9 mouse cellular contexts compared by ENCODE assay signal in the genomic region with DNA sequence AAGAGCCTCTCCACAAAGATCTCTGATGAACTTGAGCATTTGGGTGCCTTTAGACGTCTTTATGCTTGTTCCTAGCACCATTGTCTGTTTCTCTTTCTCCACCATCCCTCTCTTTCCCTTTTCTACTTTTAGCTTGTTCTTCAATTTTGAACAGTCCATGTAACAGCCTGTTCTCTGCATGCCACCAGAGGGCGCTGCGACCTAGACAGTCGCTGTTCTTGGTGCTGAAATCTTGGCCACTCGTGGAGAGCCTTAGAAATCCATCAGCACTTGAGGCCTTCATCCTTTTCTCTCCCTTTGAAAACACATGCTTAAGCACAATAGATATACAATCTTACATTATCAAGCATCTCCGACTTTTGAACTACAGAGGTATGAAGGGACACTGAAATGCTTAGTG. TPM values are rescaled to one million over a fixed set of nuclear protein-coding genes. Genes with fewer than 3 reads are reported as not detected.
DNase-seq lines count a peak whose midpoint lies in the region; ATAC-seq and TF ChIP-seq lines count a peak whose summit lies in the region.
"Had no signal": no experiment of that assay in that cellular context is flagged by ENCODE, and none has a peak within 500 bp of the region (broad histone marks: within the 10 kb centered on the region; RNA-seq: fewer than 3 reads in every experiment).

No protein-coding gene starts in this region.

- peaks cover 4% of the 10 kb centered on the region; the same call in 1 of the 2 replicates for H3K4me1 ChIP-seq in G1E (ENCODE audit: insufficient read depth, low read depth, low read length)

- peaks cover 3% of the 10 kb centered on the region; the same call in 1 of the 2 replicates for H3K27me3 ChIP-seq in G1E (ENCODE audit: insufficient read depth, low read length)

- no peaks in the 10 kb centered on the region for H3K9me3 ChIP-seq in G1E (replicated peaks)
- H3K9me3 ChIP-seq: limb, embryonic 13.5 days had no signal

- DNase-seq in CD4-positive helper T cell, adult 2 months (ENCODE audit: low read depth, low spot score): peak; percentile 67
- DNase-seq in G1E (ENCODE audit: low spot score): no peak
- peak; percentile 87 to 91 for DNase-seq in cerebellum, adult 18-20 months
- peak; percentile 79 for DNase-seq in forelimb bud, embryonic 11.5 days (ENCODE audit: low read depth, low spot score)
- peak; percentile 61 for DNase-seq in layer of hippocampus, adult 9-11 months
- peak; percentile 90 for DNase-seq in right cerebral cortex, adult 2 months (ENCODE audit: low spot score in 2 of 2)
- DNase-seq in yolk sac, embryonic 10.5 days (ENCODE audit: low spot score): peak; percentile 42

- TF ChIP-seq CTCF in G1E (IDR thresholded peaks at IDR 0.05; ENCODE audit: low read depth, low read length): peak; percentile 74

- no peak overlapping the region for H3K4me3 ChIP-seq in G1E (ENCODE audit: low read depth, low read length)
- H3K4me3 ChIP-seq: limb, embryonic 13.5 days had no signal

- peak; percentile 45; the same call in 1 of the 2 replicates for ATAC-seq in G1E (ENCODE audit: extremely low read depth, insufficient number of reproducible peaks, low FRiP score, poor library complexity, severe bottlenecking)
- ATAC-seq in megakaryocyte, adult 5-6 weeks (ENCODE audit: poor library complexity, severe bottlenecking): peak; percentile 75

- no peaks in the 10 kb centered on the region for H3K36me3 ChIP-seq in G1E (replicated peaks)
- H3K36me3 ChIP-seq: limb, embryonic 13.5 days had no signal

RNA-seq across cellular contexts. Expression of gene Man2b2, which starts 5.5 kb away (rescaled TPM):
- total RNA-seq in G1E (2014; fragmentation: Nextera tagmentation) (43.8 and 45.0 TPM in 2 replicates), G1E (2017) (17.3 and 18.6 TPM in 2 replicates)
- polyA plus RNA-seq in G1E (2012): 39.3 and 43.3 TPM in 2 replicates
- total RNA-seq in megakaryocyte, adult 5-6 weeks (2015): 29.5 and 42.3 TPM in 2 replicates
- total RNA-seq in megakaryocyte, adult 5-6 weeks (2017): 19.7 and 23.9 TPM in 2 replicates

RNA-seq across cellular contexts. Expression of gene Ppp2r2c, which starts 32.4 kb away (rescaled TPM):
- total RNA-seq in G1E (2014; fragmentation: Nextera tagmentation) (not detected in 2 replicates), G1E (2017) (0.05 and 0.12 TPM in 2 replicates)
- not detected in 2 replicates for polyA plus RNA-seq in G1E (2012)
- total RNA-seq in megakaryocyte, adult 5-6 weeks (2015): not detected in 2 replicates
- total RNA-seq in megakaryocyte, adult 5-6 weeks (2017): not detected in 2 replicates

RNA-seq across cellular contexts. Expression of gene Mrfap1, which starts 39.4 kb away (rescaled TPM):
- 101 and 106 TPM in 2 replicates for total RNA-seq in G1E (2014; fragmentation: Nextera tagmentation)
- 278 and 310 TPM in 2 replicates for total RNA-seq in G1E (2017)
- polyA plus RNA-seq in G1E (2012): 98.5 and 126 TPM in 2 replicates
- total RNA-seq in megakaryocyte, adult 5-6 weeks (2015): 194 and 201 TPM in 2 replicates
- 227 and 275 TPM in 2 replicates for total RNA-seq in megakaryocyte, adult 5-6 weeks (2017)
